Mouse (Mus musculus) ES-Bruce4 (cell line): ENCODE data around the gene Lhx1. TPM values are rescaled to one million over a fixed set of nuclear protein-coding genes. Genes with fewer than 3 reads are reported as not detected.

Experiments
- H3K27ac ChIP-seq: 2 replicates; pipeline ENCODE4 v1.5.1; 2012; ENCODE audit warnings: low read length, inconsistent platforms; ENCODE audit not compliant: insufficient read depth
- H3K27me3 ChIP-seq: 2 replicates; pipeline ENCODE4 v1.6.1; 2012; ENCODE audit warnings: mild to moderate bottlenecking, low read length, inconsistent platforms; ENCODE audit not compliant: control insufficient read depth, poor library complexity, insufficient read depth, severe bottlenecking
- H3K36me3 ChIP-seq: 2 replicates; pipeline ENCODE4 v1.6.1; 2012; ENCODE audit warnings: inconsistent platforms, mild to moderate bottlenecking, low read length, moderate library complexity; ENCODE audit not compliant: control insufficient read depth, poor library complexity, insufficient read depth, severe bottlenecking
- H3K4me1 ChIP-seq: one replicate; pipeline ENCODE4 v1.8.1; 2011; ENCODE audit warnings: low read length; ENCODE audit not compliant: control insufficient read depth, insufficient read depth
- H3K4me3 ChIP-seq: 2 replicates; pipeline ENCODE4 v1.5.1; 2011; ENCODE audit warnings: low read depth, mild to moderate bottlenecking, low read length
- H3K9ac ChIP-seq: 2 replicates; pipeline ENCODE4 v1.6.1; 2012; ENCODE audit warnings: low read depth, mild to moderate bottlenecking, inconsistent platforms; ENCODE audit not compliant: poor library complexity, severe bottlenecking
- H3K9me3 ChIP-seq: replicated peaks from 2 replicates; pipeline ENCODE4 v1.6.1; 2012; ENCODE audit warnings: mild to moderate bottlenecking, low read length, inconsistent platforms; ENCODE audit not compliant: control insufficient read depth, poor library complexity, insufficient read depth, severe bottlenecking
- CTCF ChIP-seq: IDR thresholded peaks from one replicate; pipeline ENCODE4 v1.8.1; 2011; ENCODE audit warnings: low read depth, low read length
- EP300 ChIP-seq: IDR thresholded peaks from 2 replicates; pipeline ENCODE4 v1.6.1; 2011; ENCODE audit warnings: low read depth, low read length; ENCODE audit not compliant: insufficient read depth
- POLR2A ChIP-seq: IDR thresholded peaks from one replicate; pipeline ENCODE4 v1.8.1; 2011; ENCODE audit warnings: low read length; ENCODE audit not compliant: insufficient read depth
- polyA plus RNA-seq: library from polyadenylated mRNA; stranded (reverse); fragments of >200 nt; gene quantifications from 2 replicates; pipeline ENCODE4 v1.2.4, GENCODE M21; 2011; ENCODE audit warnings: low read depth; ENCODE audit not compliant: missing spikeins, insufficient read depth, insufficient read length

Lhx1 gene
- polyA plus RNA-seq, 1 experiment = 1.5 TPM

DNA sequence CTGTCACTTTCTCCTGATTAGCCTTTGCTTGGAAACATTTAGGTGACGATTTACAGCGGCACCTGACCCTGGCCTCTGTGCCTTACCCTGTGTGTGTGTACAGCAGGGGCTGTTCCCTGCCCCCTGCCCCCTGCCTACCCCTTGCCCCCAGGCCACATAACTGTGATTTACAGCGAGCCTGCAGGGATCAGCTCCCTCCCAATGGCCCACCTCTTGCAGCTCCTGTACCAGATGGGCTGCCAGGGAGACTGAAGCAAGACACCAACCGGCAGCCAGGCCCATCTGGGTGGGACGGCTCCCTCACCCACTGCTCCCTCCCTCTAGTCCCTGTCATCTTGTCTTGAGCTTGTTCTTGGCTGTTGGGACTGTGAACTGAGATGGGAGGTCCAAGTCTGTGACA lies 43.1 kb upstream of the Lhx1 start:
- TF ChIP-seq POLR2A = no peak
- Histone ChIP-seq H3K9me3 (no peaks in the 10 kb centered on the region), H3K4me3 (no peak overlapping the region), H3K4me1 (no peaks in the 10 kb centered on the region), H3K27me3 (no peaks in the 10 kb centered on the region), H3K36me3 (no peaks in the 10 kb centered on the region), H3K27ac (no peak overlapping the region), H3K9ac (no peak overlapping the region)

DNA sequence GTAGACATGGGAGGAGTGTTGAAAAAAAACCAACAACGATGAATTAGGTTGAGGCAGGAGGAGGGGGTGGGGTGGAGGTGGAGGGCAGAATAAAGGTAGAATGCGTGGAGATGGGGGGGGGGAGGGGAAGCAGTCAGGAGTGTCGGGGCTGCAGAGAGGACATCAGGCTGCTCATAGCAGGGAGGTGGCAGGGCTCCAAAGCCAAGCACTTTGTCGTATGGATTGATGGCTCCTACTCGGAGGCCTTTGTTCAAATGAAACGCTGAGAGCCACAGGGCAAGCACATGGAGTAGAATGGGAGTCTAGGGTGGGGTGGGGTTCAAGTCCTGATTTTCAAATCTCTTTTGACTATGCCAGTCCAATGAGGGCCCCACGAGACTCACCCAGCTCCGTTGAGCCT lies 41.4 kb upstream of the Lhx1 start:
- no peaks in the 10 kb centered on the region for H3K4me1 ChIP-seq
- H3K27me3 ChIP-seq = no peaks in the 10 kb centered on the region
- H3K4me3 ChIP-seq = no peak overlapping the region

DNA sequence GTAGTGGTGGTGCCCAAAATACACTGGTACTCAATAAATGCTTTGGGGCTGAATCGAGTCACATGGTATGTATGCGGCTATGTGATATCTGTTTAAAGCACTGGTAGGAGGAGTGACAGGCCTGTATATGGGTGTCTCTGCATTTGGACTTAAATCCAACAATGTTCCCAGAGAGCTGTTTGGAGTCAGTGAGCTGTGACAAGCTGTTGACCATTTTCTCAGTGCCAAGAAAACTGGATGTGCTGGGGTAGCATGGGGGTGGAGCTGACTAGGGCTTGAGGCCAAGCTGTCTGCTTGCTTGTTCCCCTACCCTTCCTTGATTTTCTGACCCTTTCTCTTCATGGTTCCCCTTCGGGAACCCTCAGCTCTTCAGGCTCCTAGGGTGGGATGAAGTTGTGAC lies 39.9 kb upstream of the Lhx1 start:
- H3K4me3 ChIP-seq = no peak overlapping the region

More for the DNA sequence above, 41.4 kb upstream of the Lhx1 start:
- H3K9ac ChIP-seq = no peak overlapping the region
- no peak for TF ChIP-seq POLR2A
- TF ChIP-seq EP300 = no peak
- no peak for TF ChIP-seq CTCF
- no peaks in the 10 kb centered on the region for H3K36me3 ChIP-seq
- H3K27ac ChIP-seq = no peak overlapping the region
- H3K9me3 ChIP-seq = no peaks in the 10 kb centered on the region

DNA sequence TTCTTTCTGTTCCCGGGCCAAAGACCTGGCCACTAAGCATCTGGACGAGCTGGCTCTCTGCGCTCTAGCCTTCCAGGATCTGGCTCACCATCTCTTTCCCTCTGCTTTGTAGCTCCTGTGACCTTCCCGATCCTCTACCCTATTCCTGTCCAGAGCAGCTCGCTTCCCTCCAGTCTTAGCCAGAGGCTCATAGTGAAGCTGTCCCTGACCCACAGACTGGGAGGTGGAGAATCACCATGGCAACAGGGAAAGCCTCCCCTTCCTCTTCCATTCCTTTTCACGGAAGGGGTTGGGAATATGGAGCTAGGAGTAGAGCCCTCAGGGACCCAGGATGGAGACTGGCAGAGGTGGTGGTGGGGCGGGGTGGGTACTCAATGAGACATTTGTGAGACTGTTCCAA lies 38.0 kb upstream of the Lhx1 start:
- Histone ChIP-seq H3K27ac (no peak overlapping the region), H3K4me1 (no peaks in the 10 kb centered on the region), H3K4me3 (peak overlapping the region; percentile 21), H3K9ac (no peak overlapping the region), H3K36me3 (no peaks in the 10 kb centered on the region), H3K9me3 (no peaks in the 10 kb centered on the region), H3K27me3 (no peaks in the 10 kb centered on the region)
- TF ChIP-seq POLR2A = no peak
- no peak for TF ChIP-seq EP300
- TF ChIP-seq CTCF = no peak

More for the DNA sequence above, 39.9 kb upstream of the Lhx1 start:
- no peaks in the 10 kb centered on the region for H3K9me3 ChIP-seq
- H3K4me1 ChIP-seq = no peaks in the 10 kb centered on the region
- H3K27me3 ChIP-seq = no peaks in the 10 kb centered on the region
- no peak overlapping the region for H3K9ac ChIP-seq
- no peaks in the 10 kb centered on the region for H3K36me3 ChIP-seq
- no peak for TF ChIP-seq EP300
- H3K27ac ChIP-seq = no peak overlapping the region

DNA sequence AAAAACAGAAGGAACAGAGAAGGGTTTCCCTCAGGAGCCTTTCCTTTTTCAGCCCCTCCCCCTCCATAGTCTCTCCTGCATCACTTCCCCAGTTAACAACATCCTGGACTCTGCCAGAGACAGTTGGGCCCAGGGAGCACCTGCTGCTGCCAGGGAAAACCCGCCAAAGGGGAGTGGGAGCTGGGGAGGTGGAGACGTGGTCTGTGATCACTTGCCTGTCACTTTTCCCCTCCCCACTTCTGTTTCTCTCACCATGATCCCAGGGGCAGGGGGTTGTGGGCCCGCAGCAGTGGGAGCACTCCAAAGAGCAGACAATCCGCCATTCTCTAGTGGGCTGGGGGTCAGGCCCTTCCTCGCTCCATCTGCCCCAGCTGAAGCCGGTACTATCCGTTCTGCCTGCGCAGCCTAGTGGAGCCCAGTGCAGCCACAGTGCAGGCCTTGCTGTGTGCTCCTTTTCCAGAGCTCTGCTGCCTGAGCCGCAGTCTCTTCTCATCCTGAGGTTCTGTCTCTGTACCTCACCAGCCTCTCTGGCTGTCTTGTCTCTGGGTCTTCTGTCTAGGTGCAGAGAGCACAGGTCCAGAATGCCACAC lies 37.5 kb upstream of the Lhx1 start:
- Histone ChIP-seq H3K4me3 (peak overlapping the region; percentile 21), H3K9ac (peak overlapping the region; percentile 28; the same call in 1 of the 2 replicates), H3K27ac (no peak overlapping the region), H3K36me3 (no peaks in the 10 kb centered on the region), H3K27me3 (no peaks in the 10 kb centered on the region), H3K9me3 (no peaks in the 10 kb centered on the region), H3K4me1 (no peaks in the 10 kb centered on the region)
- TF ChIP-seq EP300 = no peak
- no peak for TF ChIP-seq POLR2A
- TF ChIP-seq CTCF = no peak

DNA sequence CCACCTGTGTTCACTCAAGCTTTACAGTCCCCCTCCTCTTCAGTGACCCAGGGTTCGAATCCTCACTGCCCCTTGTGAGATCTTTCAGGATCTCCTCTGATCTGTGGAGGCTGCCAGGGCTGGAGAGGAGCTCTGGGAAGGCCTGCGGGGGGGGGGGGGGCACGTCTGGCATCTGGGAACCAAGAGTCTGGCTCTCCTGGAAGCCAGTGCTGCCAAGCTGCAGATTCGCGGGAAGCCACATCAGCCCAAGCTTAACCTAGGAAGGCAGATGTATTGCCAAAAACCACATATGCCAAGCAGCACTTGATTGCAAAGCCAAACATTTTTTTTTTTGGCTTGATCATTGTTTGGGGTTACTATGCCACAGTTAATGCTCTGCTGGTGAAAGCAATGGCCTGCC lies 36.2 kb upstream of the Lhx1 start:
- H3K9ac ChIP-seq = no peak overlapping the region
- no peaks in the 10 kb centered on the region for H3K4me1 ChIP-seq
- H3K4me3 ChIP-seq = no peak overlapping the region
- no peaks in the 10 kb centered on the region for H3K36me3 ChIP-seq
- no peaks in the 10 kb centered on the region for H3K9me3 ChIP-seq
- TF ChIP-seq EP300 (no peak), POLR2A (no peak), CTCF (no peak)
- H3K27ac ChIP-seq = no peak overlapping the region
- no peaks in the 10 kb centered on the region for H3K27me3 ChIP-seq
